Mouse (Mus musculus) neural tube, embryonic 11.5 days (tissue): ENCODE measurements at regions not wholly inside any gene's neighbourhood (a gene's known extent, or its start where the extent isn't known, plus 50 kb on each side); places are given as distances from the start of the nearest gene placed in this dataset.
A peak's percentile ranks its signal among the peaks of the same experiment; 100 is the strongest.
"Not testable (repeated sequence)": the region's sequence is repeated elsewhere in the genome, so short reads cannot be mapped to it uniquely, and the experiment has no call there.

Experiments used
- ATAC-seq: fragments of 200-750 bp; cut with Nextera tagmentation; 2 replicates; pipeline ENCODE4 v1.8.0; 2017; ENCODE audit warnings: moderate number of reproducible peaks, mild to moderate bottlenecking, moderate TSS enrichment, moderate library complexity; ENCODE audit not compliant: insufficient read depth, low FRiP score, low TSS enrichment
- DNase-seq: peaks from one replicate; pipeline ENCODE4 v3.0.0-alpha.2; 2015; ENCODE audit warnings: low spot score
- H3K27ac ChIP-seq: fragments of 300-500 bp; sonication (generic); 2 replicates; pipeline ENCODE4 v1.5.1; 2014; ENCODE audit warnings: low read depth, mild to moderate bottlenecking, low read length
- H3K27me3 ChIP-seq: fragments of 300-500 bp; sonication (generic); 2 replicates; pipeline ENCODE4 v1.6.1; 2014; ENCODE audit warnings: mild to moderate bottlenecking, low read length, mixed read lengths; ENCODE audit not compliant: control insufficient read depth, insufficient read depth
- H3K36me3 ChIP-seq: fragments of 300-500 bp; sonication (generic); 2 replicates; pipeline ENCODE4 v1.6.1; 2014; ENCODE audit warnings: mild to moderate bottlenecking, low read length, moderate library complexity, mixed read lengths; ENCODE audit not compliant: control insufficient read depth, insufficient read depth
- H3K4me1 ChIP-seq: fragments of 300-500 bp; sonication (generic); 2 replicates; pipeline ENCODE4 v1.6.1; 2014; ENCODE audit warnings: low read length, mixed read lengths; ENCODE audit not compliant: control insufficient read depth, insufficient read depth
- H3K4me2 ChIP-seq: fragments of 300-500 bp; sonication (generic); 2 replicates; pipeline ENCODE4 v1.6.1; 2014; ENCODE audit warnings: low read depth, mild to moderate bottlenecking, moderate library complexity
- H3K4me3 ChIP-seq: fragments of 300-500 bp; sonication (generic); 2 replicates; pipeline ENCODE4 v1.5.1; 2014; ENCODE audit warnings: low read depth, low read length
- H3K9ac ChIP-seq: fragments of 300-500 bp; sonication (generic); 2 replicates; pipeline ENCODE4 v1.6.1; 2014; ENCODE audit warnings: mild to moderate bottlenecking, low read length
- H3K9me3 ChIP-seq: fragments of 300-500 bp; sonication (generic); 2 replicates; pipeline ENCODE4 v1.6.1; 2016; ENCODE audit warnings: low read length; ENCODE audit not compliant: control insufficient read depth
- WGBS: fragments of 180-500 bp; shearing (Covaris S2); extraction: QIAGEN DNeasy Blood & Tissue Kit; methylation state at CpG from one replicate; pipeline ENCODE4 v1.1.7; 2014; 5-methylcytosine and 5-hydroxymethylcytosine counted together

DNA sequence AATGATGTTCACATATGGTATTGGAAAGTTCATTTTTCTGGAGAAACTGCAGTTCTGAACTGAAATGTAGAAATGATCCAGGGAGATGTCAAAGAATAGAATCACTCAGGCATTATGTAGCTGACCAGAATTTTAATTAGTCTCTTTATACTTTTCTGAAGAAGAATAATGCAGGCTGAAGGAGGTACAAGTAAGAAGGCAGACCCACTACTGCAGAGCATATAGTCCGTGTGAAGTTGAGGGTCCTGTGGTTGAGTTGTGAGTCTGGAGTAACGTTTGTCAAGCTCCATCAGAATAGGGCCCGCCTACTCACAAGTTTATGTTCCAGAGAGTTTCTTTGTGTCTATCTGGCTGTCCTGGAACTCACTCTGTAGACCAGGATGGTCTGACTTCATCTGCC, 575.8 kb upstream of the Cobl start:
- H3K4me1 ChIP-seq = no peaks in the 10 kb centered on the region
- ATAC-seq (0 out of 2 replicates have a peak, but pooled peaks have one; percentile 28), DNase-seq (no peak)
- no peak overlapping the region for H3K4me3 ChIP-seq
- WGBS = 68% methylated on average over 3 of the region's 3 CpGs
- H3K9me3 ChIP-seq = no peaks in the 10 kb centered on the region
- H3K9ac ChIP-seq = no peak overlapping the region
- H3K36me3 ChIP-seq = no peaks in the 10 kb centered on the region
- no peak overlapping the region for H3K4me2 ChIP-seq
- H3K27me3 ChIP-seq = no peaks in the 10 kb centered on the region
- H3K27ac ChIP-seq = no peak overlapping the region

GRCm38 (mm10) chr11:13032464-13032863, 567.7 kb upstream of the Cobl start:
- Histone ChIP-seq H3K9me3 (no peaks in the 10 kb centered on the region), H3K27ac (no peak overlapping the region), H3K9ac (no peak overlapping the region), H3K4me1 (no peaks in the 10 kb centered on the region), H3K36me3 (no peaks in the 10 kb centered on the region), H3K4me3 (no peak overlapping the region), H3K4me2 (no peak overlapping the region), H3K27me3 (no peaks in the 10 kb centered on the region)
- ATAC-seq (no peak), DNase-seq (no peak)
- WGBS = 86% methylated on average over 2 of the region's 2 CpGs

- H3K4me1 ChIP-seq, H3K4me3 ChIP-seq, H3K36me3 ChIP-seq, H3K27me3 ChIP-seq, H3K9ac ChIP-seq, H3K4me2 ChIP-seq, ATAC-seq, DNase-seq, H3K9me3 ChIP-seq, H3K27ac ChIP-seq: not testable (repeated sequence)
- 61% methylated on average over 5 of the region's 5 CpGs for WGBS
Observed at GRCm38 (mm10) chr11:13008838-13009237, 544.1 kb upstream of the Cobl start.

DNA sequence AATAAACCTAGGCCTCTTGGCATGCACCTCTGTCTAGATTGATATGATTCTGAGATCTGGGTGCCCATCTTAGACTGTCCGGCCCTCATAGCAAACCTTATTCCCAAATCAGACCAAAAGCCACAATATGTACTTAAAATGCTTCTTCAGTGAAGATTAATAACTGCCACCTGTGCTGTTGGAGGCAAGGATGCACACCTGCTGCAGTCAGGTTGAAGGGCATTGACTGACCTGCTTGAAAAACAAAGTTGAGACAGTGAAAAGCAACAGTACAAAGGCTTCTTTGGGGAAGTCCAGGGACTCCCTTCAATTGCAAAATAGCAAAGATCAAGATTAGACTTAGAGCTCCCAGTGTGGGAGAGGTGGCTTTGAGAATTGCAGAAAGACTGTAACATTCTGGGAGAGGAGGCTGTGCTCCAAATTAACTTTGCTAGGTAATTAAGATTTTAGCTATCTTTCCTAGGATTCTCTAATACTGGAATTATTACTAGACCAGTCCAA, 541.8 kb upstream of the Cobl start:
- not testable (repeated sequence) for DNase-seq, H3K4me2 ChIP-seq, H3K36me3 ChIP-seq, H3K4me1 ChIP-seq, H3K9ac ChIP-seq, H3K27me3 ChIP-seq, ATAC-seq, H3K4me3 ChIP-seq, H3K9me3 ChIP-seq, H3K27ac ChIP-seq
- 94% methylated on average over 1 of the region's 1 CpGs for WGBS

DNA sequence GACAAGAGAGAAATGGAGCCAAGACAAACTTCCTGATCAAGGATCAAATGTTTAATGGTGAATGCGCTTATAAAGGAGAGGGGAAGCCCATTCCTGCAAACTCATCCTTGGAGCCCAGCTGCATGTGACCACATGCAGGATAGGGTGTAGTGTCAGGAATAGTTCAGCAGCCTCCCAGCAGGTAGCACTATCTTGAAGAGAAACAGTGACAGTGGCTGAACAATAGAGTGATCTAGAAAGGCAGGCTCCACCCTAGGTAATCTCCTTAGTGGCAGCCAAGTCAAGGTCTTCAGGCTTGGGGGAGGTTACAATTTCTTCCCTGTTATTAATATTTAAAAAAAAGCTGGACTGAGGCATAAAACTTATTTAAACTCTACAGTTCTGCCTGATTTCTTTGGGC, 540.5 kb upstream of the Cobl start:
- Histone ChIP-seq H3K9me3 (no peaks in the 10 kb centered on the region), H3K4me2 (no peak overlapping the region), H3K4me3 (no peak overlapping the region), H3K27me3 (no peaks in the 10 kb centered on the region), H3K27ac (no peak overlapping the region), H3K4me1 (no peaks in the 10 kb centered on the region), H3K36me3 (no peaks in the 10 kb centered on the region), H3K9ac (no peak overlapping the region)
- 79% methylated on average over 1 of the region's 1 CpGs for WGBS
- ATAC-seq (no peak), DNase-seq (no peak)

DNA sequence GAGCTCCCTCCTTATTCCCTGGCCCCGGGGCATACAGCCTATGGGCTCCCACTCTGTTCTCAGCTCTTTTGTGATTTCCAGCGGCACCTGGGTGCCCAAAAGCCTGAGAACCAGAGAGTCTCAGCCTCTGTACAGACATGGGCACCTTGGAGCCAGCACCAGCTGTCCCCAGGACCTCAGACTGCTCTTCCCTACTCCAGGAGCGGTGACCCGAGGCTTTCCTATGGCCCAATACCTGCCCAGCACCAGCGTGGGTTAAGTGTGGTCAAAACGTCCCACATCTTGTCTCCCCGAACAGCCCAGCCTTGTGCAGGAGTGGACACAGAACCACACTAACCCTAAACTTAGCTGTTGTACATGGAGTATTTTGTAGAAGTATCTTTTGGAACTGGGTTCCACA, 534.5 kb upstream of the Cobl start:
- H3K4me2 ChIP-seq = no peak overlapping the region
- no peak overlapping the region for H3K27ac ChIP-seq
- H3K9ac ChIP-seq = no peak overlapping the region
- no peaks in the 10 kb centered on the region for H3K36me3 ChIP-seq
- H3K9me3 ChIP-seq = no peaks in the 10 kb centered on the region
- no peaks in the 10 kb centered on the region for H3K27me3 ChIP-seq
- WGBS = 85% methylated on average over 7 of the region's 7 CpGs
- DNase-seq = no peak
- H3K4me3 ChIP-seq = no peak overlapping the region
- no peaks in the 10 kb centered on the region for H3K4me1 ChIP-seq
- no peak for ATAC-seq
